Mouse (Mus musculus): ENCODE measurements at regions not wholly inside any gene's neighbourhood (a gene's known extent, or its start where the extent isn't known, plus 50 kb on each side); places are given as distances from the start of the nearest gene placed in this dataset.

GRCm38 (mm10) chr5:42656460-42656859 lies 576.5 kb upstream of the Cpeb2 start:
- peak; percentile 37 for DNase-seq (ENCODE audit: low read depth)
- TF ChIP-seq CTCF (IDR thresholded peaks at IDR 0.05; ENCODE audit: borderline replicate concordance, extremely low read depth, insufficient read depth, insufficient read length) (no peak), POLR2A (IDR thresholded peaks at IDR 0.05; ENCODE audit: borderline replicate concordance, extremely low read depth, insufficient read depth, insufficient read length, poor library complexity, severe bottlenecking) (no peak)

- TF ChIP-seq POLR2A (IDR thresholded peaks at IDR 0.05; ENCODE audit: borderline replicate concordance, extremely low read depth, insufficient read depth, insufficient read length, poor library complexity, severe bottlenecking) = no peak
- no peak for TF ChIP-seq CTCF (IDR thresholded peaks at IDR 0.05; ENCODE audit: borderline replicate concordance, extremely low read depth, insufficient read depth, insufficient read length)
- no peak for DNase-seq (ENCODE audit: low read depth)
Observed at GRCm38 (mm10) chr5:42659994-42660393, 573.0 kb upstream of the Cpeb2 start.

GRCm38 (mm10) chr5:42679617-42680016 lies 553.4 kb upstream of the Cpeb2 start:
- no peak for TF ChIP-seq POLR2A (IDR thresholded peaks at IDR 0.05; ENCODE audit: borderline replicate concordance, extremely low read depth, insufficient read depth, insufficient read length, poor library complexity, severe bottlenecking)
- TF ChIP-seq CTCF (IDR thresholded peaks at IDR 0.05; ENCODE audit: borderline replicate concordance, extremely low read depth, insufficient read depth, insufficient read length) = no peak
- DNase-seq (ENCODE audit: low read depth) = peak; percentile 81

GRCm38 (mm10) chr5:42685356-42686057 lies 547.5 kb upstream of the Cpeb2 start:
- peak; percentile 59 for DNase-seq (ENCODE audit: low read depth)
- no peak for TF ChIP-seq POLR2A (IDR thresholded peaks at IDR 0.05; ENCODE audit: borderline replicate concordance, extremely low read depth, insufficient read depth, insufficient read length, poor library complexity, severe bottlenecking)
- no peak for TF ChIP-seq CTCF (IDR thresholded peaks at IDR 0.05; ENCODE audit: borderline replicate concordance, extremely low read depth, insufficient read depth, insufficient read length)

- no peak for TF ChIP-seq POLR2A (IDR thresholded peaks at IDR 0.05; ENCODE audit: borderline replicate concordance, extremely low read depth, insufficient read depth, insufficient read length, poor library complexity, severe bottlenecking)
- no peak for TF ChIP-seq CTCF (IDR thresholded peaks at IDR 0.05; ENCODE audit: borderline replicate concordance, extremely low read depth, insufficient read depth, insufficient read length)
- no peak for DNase-seq (ENCODE audit: low read depth)
Observed at GRCm38 (mm10) chr5:42687176-42687575, 545.8 kb upstream of the Cpeb2 start.

All from brain, embryonic 14.5 days (tissue).